Mouse (Mus musculus): ENCODE measurements around the gene Gm10272.
"Not testable (repeated sequence)": the region's sequence is repeated elsewhere in the genome, so short reads cannot be mapped to it uniquely, and the experiment has no call there.

Gm10272 gene

GRCm38 (mm10) chr10:77728280-77728679 is 21.9 kb downstream of the Gm10272 start:
- no peak for DNase-seq (ENCODE audit: low spot score in 2 of 2)

- DNase-seq (ENCODE audit: low spot score in 2 of 2) = no peak
Observed at GRCm38 (mm10) chr10:77729241-77729640, 22.8 kb downstream of the Gm10272 start.

- no peak for DNase-seq (ENCODE audit: low spot score in 2 of 2)
Observed at GRCm38 (mm10) chr10:77735928-77736327, 29.5 kb downstream of the Gm10272 start.

DNA sequence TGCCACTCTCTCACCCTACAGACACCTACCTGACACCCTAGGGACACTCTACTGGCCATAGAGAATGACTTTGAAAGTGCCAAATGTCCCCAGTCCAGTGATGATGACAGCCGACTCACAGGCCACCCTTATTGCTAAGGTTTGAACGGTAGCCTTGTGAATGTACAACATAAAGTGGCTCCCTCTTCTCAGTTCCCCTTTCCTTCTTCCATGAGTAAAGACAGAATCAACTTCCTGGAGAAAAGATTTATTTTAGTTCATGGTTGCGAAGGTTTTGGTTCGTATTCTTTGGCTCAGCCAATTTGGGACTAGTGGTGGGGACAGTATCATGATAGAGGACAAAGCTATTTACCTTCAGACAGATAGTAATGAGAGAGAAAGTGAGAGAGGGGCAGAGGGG is 32.5 kb downstream of the Gm10272 start:
- DNase-seq (ENCODE audit: low spot score in 2 of 2) = no peak

GRCm38 (mm10) chr10:77741924-77742688 is 35.7 kb downstream of the Gm10272 start, which contains the start of gene Gm18596:
Gene Gm18596, minus strand, starts transcription at chr10:77742638.
- peak in 1 of 2 experiments; percentile 32 for DNase-seq (ENCODE audit: low spot score in 2 of 2)

- DNase-seq (ENCODE audit: low spot score in 2 of 2) = not testable (repeated sequence)
Observed at GRCm38 (mm10) chr10:77750686-77751085, 44.3 kb downstream of the Gm10272 start.

- not testable (repeated sequence) for DNase-seq (ENCODE audit: low spot score in 2 of 2)
Observed at GRCm38 (mm10) chr10:77751254-77751653, 44.8 kb downstream of the Gm10272 start, which contains the start of gene Gm9736. Gene Gm9736, minus strand, starts transcription at chr10:77751354.

DNA sequence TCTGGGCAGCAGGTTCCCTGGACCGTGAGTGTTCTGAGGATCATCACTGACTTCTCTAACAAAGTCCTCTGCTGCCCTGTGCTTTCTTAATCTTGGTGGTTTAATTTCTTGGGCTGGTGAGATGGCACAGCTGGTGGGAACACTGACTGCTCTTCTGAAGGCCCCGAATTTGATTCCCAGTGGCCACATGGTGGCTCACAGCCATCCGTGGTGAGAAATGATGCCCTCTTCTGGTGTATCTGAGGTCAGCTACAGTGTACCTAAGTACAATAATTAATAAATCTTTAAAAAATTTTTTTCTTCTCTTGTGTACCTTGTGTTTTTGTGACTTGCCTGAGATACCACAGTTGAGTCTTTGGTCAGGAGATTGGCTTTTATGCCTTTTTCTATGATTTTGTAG is 45.9 kb downstream of the Gm10272 start:
- not testable (repeated sequence) for DNase-seq (ENCODE audit: low spot score in 2 of 2)

- no peak for DNase-seq (ENCODE audit: low spot score in 2 of 2)
Observed at GRCm38 (mm10) chr10:77753448-77753847, 47.0 kb downstream of the Gm10272 start.
